Mouse (Mus musculus) erythroblast, embryonic 14.5 days (primary cell): ENCODE measurements around the gene Adam8.

Experiments
- GATA1 ChIP-seq: IDR thresholded peaks from 2 replicates; pipeline ENCODE4 v1.6.1; 2012; ENCODE audit warnings: low read length, inconsistent platforms, mixed read lengths
- TAL1 ChIP-seq: IDR thresholded peaks from 3 replicates; pipeline ENCODE4 v1.6.1; 2012; ENCODE audit warnings: low read length, inconsistent platforms, mixed read lengths

- TF ChIP-seq GATA1 (no peak), TAL1 (no peak)
Observed at GRCm38 (mm10) chr7:140036281-140037170, 44.2 kb upstream of the Adam8 start, which contains the start of the genes Zfp511 and Tubgcp2.
